Mouse (Mus musculus) embryonic stem cell, embryonic (primary cell): Measurements from ENCODE around the gene Apba1.

ENCODE experiments used
- CTCF ChIA-PET, 4 experiments: fragments of 300-600 bp in 2 of 4; fragments of 350-600 bp in 2 of 4; sonication (Branson Sonifier 250); formaldehyde crosslinking; loops; one replicate each; lab custom pipeline; 2022; ENCODE audit warnings: inconsistent platforms in 2 of 4; lab: Charles Lee
- POLR2A ChIA-PET, 4 experiments: fragments of 300-600 bp in 2 of 4; fragments of 350-600 bp in 2 of 4; sonication (Branson Sonifier 250); formaldehyde crosslinking; loops; one replicate each; lab custom pipeline; 2022; ENCODE audit warnings: antibody characterized with exemption in 4 of 4, inconsistent platforms in 1 of 4; lab: Charles Lee

Gene Apba1

DNA sequence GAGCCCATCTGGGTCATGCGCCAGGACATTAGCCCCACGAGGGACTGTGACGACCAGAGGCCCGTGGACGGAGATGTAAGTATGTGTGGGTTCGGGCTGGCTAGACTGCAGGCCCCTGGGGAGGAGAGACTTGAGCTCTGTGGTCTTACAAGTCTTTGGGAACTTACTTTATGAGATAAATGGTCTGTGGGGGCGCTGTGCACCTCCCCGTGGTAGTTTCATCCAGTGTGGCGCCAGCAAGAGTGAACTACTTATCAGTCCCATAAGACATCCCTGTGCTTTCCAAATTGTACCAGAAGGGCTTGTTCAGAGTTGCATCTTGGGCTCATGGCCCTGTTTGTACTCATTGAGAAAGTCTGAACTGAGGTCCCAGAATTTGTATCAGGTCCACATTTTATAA, 135.3 kb downstream of the Apba1 start:
- ChIA-PET POLR2A (interaction anchor here in 1 of 4 experiments (0.9 kb wide), 1 partner anchor 63 kb away, joined by 3 read pairs; no protein-coding TSS in a partner anchor), CTCF (interaction anchor here in 3 of 4 experiments (0.6 to 1.6 kb wide), 6 partner anchors 19 to 94 kb away, joined by 3 to 5 read pairs (median 3); no protein-coding TSS in a partner anchor)

DNA sequence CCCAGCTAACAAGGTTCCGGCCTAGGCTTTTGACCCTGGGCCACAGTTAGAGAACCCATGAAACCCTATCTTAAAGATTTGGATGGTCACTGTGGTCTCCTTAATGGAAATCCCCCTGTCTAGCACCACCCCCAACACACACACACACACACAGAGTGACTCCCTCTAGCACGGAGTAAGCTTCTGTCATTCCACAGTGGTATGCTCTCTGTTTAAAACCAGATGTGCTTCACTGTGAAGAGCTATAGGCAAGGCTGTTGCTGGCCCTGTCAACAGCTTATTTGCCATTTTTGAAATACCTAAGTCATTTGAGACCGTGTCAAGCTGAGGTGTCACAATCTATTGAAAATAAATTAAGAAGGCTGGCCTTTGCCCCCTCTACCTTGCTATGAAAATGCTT, 136.1 kb downstream of the Apba1 start:
- ChIA-PET CTCF (interaction anchor here in 1 of 4 experiments (0.6 kb wide), 1 partner anchor 159 kb away, joined by 3 read pairs; no protein-coding TSS in a partner anchor), POLR2A (interaction anchor here in 1 of 4 experiments (1.2 kb wide), 1 partner anchor 62 kb away, joined by 3 read pairs; no protein-coding TSS in a partner anchor)

DNA sequence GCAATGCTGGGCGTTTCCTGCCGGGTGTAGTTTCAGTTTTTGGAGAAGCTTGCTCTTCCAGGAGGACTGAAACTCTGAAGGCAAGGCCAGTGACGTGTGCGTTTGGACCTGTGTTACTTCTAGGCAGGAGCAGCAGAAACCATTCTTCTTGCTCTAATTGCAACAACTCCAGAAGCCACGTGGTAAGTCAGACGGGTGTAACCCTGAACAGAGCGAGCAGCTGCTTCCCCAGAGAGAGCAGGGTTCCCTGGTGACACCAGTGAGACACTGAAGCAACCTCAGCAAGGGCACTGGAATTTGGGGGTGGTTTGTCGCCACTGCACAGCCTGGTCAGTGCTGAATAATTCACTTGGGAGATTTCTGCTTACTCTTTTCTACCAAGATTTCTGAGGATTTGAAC, 138.2 kb downstream of the Apba1 start:
- POLR2A ChIA-PET = no interaction called here
- CTCF ChIA-PET = no interaction called here

DNA sequence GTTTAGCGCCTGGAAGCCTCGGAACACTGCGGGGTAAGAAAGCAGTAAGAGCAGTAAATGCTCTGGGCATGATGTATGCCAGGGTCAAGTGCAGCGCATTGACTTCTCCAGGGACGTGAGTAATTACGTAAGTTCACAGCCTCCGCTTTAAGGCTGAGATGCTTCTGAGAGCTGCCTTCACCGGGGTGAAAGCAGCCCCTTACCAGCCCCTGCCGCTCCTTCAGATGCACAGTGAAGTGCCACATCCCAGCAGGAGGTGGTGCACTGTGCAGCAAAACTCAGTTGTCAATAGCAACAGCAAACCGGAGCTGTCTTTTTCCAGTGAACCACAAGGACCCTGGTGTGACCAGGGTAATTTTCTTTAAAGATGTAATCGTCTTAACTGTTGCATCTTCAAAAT, 139.8 kb downstream of the Apba1 start:
- ChIA-PET POLR2A (interaction anchor here in 3 of 4 experiments (0.8 to 1.9 kb wide), 6 partner anchors 44 to 213 kb away, joined by 3 to 7 read pairs (median 3); no protein-coding TSS in a partner anchor), CTCF (interaction anchor here in 3 of 4 experiments (0.5 to 2.0 kb wide), 11 partner anchors 58 to 1164 kb away, joined by 3 to 6 read pairs (median 4); no protein-coding TSS in a partner anchor)

DNA sequence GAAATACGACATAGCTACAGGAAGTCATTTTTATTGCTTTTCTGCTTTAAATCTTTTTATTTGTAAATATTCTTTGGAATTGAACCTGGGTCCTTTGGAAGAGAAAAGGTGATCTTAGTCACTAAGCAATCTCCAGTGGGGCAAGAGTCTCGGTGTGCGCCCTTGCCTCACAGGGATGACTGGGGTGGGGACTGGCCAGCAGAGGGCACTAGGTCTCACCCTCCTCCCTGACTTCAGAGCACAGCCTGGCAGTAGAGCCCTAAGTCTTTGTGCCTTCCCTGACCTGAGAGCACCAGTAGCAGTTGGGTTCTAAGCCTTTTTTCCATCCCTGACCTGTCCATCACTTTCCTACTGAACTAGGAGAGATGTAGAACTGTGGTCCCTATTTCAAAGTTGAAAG, 142.5 kb downstream of the Apba1 start:
- CTCF ChIA-PET = no interaction called here
- POLR2A ChIA-PET = interaction anchor here in 1 of 4 experiments (0.6 kb wide), 1 partner anchor 54 kb away, joined by 3 read pairs; no protein-coding TSS in a partner anchor

DNA sequence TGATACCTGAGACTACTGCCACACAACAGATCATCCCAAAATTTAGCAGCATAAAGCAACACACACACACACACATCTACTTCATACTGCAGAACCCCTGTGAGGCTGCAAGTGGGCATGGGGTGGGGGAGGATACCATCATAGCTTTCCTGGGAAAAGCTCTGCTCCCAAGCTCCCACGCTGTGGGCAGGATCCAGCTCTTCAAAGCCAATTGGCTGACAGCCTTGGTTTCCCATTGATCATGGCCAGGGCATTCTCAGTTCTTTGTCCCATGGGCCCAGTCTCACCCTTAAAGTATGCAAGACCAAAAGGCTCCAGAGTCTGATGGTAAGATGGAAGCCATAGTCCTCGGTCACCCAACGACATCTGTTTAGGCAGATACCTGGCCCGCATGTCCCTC, 143.1 kb downstream of the Apba1 start:
- ChIA-PET POLR2A (interaction anchor here in 1 of 4 experiments (0.5 to 0.6 kb wide), 2 partner anchors 54 to 150 kb away, joined by 3 to 4 read pairs; no protein-coding TSS in a partner anchor), CTCF (no interaction called here)

DNA sequence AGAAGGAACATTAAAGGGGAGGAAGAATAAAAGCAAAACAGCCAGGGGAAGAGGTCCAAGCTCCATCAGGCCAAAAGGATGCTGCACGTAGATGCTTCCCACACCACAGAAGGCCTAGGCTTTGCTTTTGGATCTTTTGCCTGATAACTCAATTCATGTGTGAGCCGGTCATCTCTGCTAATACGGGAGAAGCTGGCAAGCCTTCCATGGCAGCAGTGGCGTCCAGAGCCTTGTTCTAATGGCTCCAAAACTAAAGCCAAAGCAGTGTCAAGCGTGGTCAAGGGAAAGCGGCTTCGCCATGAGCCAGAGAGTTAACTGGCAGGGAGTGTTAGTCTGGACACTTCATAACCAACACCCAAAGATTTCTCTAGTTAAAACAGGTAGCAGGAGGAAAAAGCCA, 144.4 kb downstream of the Apba1 start:
- POLR2A ChIA-PET = no interaction called here
- CTCF ChIA-PET = no interaction called here

DNA sequence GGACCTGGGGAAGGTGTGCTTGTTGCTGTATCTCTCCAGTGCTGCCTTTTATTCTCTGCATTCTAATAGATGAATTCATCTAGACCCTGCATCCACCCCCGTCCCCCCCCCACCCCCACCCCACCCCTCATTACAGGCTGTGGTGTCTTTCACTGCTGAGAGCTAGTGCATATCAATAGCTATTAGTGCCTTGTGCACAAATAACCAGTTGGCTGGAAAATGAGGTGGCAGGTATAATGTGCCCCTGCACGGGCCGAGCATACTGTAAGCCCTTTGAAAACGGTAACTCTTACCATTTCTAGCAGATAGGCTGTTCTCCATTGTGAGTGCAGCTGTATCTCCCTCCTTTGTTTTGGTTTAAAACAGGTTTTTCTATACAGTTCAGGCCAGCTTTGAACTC, 146.2 kb downstream of the Apba1 start:
- ChIA-PET POLR2A (interaction anchor here in 1 of 4 experiments (1.1 kb wide), 1 partner anchor 10 kb away, joined by 4 read pairs; no protein-coding TSS in a partner anchor), CTCF (interaction anchor here in 2 of 4 experiments (0.6 to 0.7 kb wide), 2 partner anchors 38 to 46 kb away, joined by 3 to 6 read pairs; no protein-coding TSS in a partner anchor)

DNA sequence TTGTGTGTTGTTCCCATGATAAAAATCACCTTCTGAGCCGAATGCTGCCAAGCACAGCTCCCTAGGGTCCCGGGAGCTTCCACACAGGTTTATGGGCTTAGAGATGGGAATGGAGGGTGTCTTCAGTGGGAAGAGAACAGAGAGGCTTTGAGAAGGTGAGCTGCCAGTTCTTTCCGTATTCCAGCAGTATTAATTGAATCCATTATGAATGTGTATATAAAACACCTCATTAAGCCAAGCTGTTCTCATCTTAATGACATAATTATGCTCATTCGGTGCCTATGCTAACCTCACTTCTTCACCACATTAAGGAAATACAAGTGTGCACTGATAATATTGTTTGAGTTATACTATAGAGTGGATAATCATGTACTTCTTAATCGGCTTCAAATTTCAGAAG, 147.1 kb downstream of the Apba1 start:
- POLR2A ChIA-PET = interaction anchor here in 1 of 4 experiments (1.1 kb wide), 1 partner anchor 10 kb away, joined by 4 read pairs; no protein-coding TSS in a partner anchor
- CTCF ChIA-PET = no interaction called here

DNA sequence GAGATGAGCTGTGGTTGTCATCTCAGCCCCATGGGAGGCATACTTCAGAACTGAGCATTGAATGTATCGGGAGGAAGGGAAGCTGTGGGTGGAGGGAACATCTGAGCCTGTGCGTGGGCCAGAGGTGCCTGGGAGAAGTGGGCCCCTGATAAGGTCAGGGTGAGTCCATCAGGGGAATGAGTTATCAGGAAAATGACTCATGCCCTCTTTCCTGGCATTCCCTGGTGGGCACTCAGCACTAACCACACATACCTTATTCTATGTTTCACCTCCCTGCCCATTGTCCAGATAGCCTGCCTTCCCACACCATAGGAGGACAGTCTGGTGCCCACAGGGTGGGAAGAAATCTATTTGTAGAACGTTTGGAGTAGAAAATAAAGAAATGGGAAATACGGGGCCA, 151.7 kb downstream of the Apba1 start:
- POLR2A ChIA-PET = interaction anchor here in 2 of 4 experiments (0.6 to 1.7 kb wide), 3 partner anchors 38 to 79 kb away, joined by 3 to 6 read pairs (median 3); no protein-coding TSS in a partner anchor

DNA sequence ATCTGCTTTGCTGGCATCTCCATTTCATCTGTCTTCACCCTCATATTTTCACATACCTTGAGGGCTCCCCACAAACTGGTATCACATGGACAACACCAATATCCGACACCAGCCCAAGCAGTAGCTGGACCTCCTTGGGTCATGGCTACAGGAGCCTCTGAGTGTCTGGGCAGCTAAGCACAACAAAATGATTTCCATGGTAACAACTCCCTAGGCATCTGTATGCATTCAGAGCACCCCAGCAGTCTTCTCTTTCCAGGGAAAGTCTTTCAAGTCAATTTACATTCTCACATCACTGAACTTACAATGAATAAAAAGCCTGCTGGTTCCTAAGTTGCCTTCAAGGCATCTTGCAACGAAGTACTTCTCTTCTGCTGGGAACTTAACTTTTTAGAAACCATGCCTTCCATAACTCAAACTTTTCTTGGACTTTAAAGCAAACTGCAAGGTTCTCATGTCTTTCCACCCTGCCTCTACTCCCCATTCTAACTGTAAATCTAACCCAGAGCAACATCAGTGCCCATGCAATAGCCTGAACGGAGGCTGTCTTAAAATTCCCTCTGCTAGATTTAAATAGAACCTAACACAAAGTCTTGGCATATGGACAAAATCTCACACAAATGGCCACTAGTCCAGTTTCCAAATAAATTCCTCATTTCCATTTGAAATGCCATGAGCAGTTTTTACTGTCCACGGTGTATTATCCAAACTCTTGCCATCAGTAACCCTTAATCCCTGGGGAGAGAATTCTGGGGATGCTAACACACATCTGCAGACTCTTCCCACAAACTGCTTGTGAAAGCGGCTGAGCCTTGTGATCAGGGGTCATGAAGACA, 160.9 kb downstream of the Apba1 start:
- POLR2A ChIA-PET = interaction anchor here in 1 of 4 experiments (1.1 to 1.4 kb wide), 2 partner anchors 18 to 20 kb away, joined by 3 read pairs; no protein-coding TSS in a partner anchor
- CTCF ChIA-PET = no interaction called here

More for the DNA sequence above, 151.7 kb downstream of the Apba1 start:
- CTCF ChIA-PET = no interaction called here

DNA sequence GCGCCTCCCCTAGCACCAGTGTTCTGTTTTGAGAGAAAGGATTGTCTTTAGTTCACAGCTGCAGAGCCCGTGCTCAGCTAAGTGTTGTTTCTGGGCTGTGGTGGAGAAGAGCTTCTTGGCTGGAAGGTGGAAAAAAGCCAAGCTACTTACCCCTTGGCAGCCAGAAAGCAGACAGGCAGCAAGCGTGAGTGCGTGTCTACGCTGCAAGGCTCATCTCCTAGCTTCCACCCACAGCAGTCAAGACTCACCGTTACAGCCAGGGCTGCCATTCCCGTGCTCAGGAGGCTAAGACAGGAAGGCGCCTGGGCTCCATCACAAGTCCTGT, 161.5 kb downstream of the Apba1 start:
- ChIA-PET POLR2A (interaction anchor here in 1 of 4 experiments (1.1 to 1.4 kb wide), 3 partner anchors 17 to 280 kb away, joined by 3 read pairs; no protein-coding TSS in a partner anchor), CTCF (no interaction called here)

DNA sequence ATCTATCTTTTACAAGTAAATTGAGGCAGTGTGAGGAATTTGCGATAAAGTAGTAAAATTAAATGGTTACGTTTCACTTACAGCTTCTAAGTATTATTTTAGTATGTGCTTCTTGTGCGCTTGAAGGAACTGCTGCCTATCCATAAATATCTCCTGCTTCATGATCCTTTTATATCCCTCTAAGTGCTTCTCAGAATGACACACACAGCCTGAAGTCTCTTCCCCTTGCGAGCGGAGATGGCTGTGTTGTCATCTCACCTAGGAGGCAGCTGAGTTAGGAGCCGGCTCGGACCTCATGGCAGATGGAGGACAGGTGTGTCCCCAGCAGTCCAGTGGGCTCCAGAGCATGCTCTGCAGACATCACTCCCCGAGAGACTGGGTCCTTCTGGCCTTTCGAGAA, 163.9 kb downstream of the Apba1 start:
- POLR2A ChIA-PET = no interaction called here
- CTCF ChIA-PET = interaction anchor here in 1 of 4 experiments (0.6 kb wide), 1 partner anchor 34 kb away, joined by 5 read pairs; no protein-coding TSS in a partner anchor

DNA sequence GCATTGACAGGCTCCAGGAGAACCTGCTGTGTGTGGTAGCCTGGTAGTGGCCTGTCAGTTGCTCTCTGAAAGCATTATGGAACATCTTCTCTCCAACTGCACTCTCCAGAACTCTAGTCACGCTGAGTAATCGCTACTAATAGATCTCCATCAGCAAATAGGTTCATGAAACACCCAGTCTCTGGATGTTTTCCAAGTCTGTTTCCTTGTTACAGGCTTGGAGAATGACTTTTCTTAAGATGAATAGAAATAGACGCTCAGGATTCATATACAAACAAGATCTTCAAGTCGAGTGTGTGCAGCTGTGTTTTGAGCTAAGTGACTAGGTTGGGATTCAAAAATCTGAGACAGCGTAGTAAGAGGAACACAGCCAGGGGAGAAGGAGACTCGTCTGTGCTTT, 165.4 kb downstream of the Apba1 start:
- POLR2A ChIA-PET = interaction anchor here in 1 of 4 experiments (0.5 kb wide), 1 partner anchor 606 kb away, joined by 3 read pairs; no protein-coding TSS in a partner anchor
- CTCF ChIA-PET = no interaction called here

DNA sequence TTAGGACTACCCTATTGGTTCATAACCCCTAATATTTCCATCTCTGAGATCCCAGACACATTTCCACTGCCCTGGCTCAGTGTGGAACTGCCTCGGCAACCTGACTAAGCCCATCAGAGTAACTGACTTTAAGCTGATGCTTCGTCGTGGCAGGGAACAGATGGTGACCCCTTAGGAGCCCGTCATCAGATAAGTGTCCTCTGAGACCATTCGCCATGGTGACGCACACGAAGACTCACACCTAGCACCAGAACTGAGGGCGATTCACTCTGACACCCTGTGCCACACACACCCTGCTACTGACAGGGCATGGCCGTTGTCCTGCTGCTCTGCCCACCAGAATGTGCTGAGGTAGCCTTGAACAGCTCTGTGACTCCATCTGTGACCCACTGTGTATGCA, 166.1 kb downstream of the Apba1 start:
- ChIA-PET CTCF (interaction anchor here in 1 of 4 experiments (0.6 kb wide), 1 partner anchor 348 kb away, joined by 3 read pairs; no protein-coding TSS in a partner anchor), POLR2A (no interaction called here)

DNA sequence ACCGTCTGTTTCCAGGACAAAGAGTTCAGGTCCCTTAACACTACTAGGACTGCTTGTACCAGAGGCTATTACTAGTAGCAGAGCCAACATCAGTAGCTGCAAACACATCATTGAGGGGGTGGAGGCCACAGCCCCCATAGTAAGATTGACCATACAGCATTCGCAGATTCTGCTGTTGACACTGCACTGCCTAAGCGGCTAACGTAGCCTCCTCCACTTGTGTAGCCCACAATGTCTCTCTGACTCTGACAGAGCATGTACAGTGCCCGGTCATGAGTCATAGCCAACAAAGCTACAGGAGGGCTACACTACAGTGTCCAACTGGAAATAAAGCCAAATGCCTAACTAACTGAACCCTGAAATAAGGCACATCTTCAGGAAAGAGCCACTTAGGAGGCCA, 166.9 kb downstream of the Apba1 start:
- CTCF ChIA-PET = no interaction called here
- POLR2A ChIA-PET = no interaction called here

DNA sequence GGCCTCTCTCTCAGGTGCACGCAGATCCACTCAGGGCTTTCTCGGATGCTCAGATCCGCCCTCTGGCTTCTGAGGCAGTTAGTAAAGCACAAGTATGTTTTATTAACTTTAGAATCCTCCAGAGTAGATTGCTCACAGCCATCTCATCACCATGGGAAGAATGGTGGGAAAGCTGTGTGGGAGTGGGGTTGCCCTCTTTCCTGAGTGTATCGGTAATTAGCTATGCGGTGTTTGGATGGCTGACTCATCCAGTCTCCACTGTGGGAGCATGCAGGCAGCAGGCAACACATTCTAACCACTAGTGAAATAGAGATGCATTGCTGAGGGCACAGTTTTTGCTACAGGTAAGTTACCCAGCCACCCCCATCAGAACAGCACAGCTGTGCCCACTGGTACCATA, 172.1 kb downstream of the Apba1 start:
- ChIA-PET POLR2A (no interaction called here), CTCF (interaction anchor here in 1 of 4 experiments (1.0 kb wide), 1 partner anchor 172 kb away, joined by 4 read pairs; the partner anchor contains the start of gene Apba1)

DNA sequence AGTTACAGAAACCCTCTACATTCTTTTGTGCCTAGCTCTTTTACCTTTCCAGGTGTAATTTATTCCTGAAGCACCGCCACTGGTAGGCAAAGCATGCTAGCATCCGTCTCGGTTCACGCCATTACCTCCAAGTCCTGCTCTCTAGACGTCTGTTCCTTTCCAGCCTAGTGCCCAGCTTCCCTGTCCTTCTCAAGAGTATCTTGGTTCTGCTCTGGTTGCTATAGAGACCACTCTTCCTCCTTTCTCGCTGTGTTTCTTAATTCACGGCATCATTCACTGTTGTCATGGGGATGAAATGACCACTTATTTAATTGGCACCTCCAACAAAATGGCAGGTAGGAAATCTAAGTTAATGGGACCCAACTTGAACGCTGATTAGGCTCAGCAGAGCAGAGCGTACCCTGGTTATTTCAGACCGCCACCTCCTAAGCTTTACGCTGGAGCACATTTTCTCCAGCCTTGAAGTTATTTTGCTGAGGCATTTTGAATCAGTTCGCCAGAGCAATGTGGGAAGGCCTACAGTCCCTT, 182.8 kb downstream of the Apba1 start:
- POLR2A ChIA-PET = interaction anchor here in 3 of 4 experiments (0.7 to 1.9 kb wide), 4 partner anchors 11 to 22 kb away, joined by 3 to 10 read pairs (median 5); no protein-coding TSS in a partner anchor
- CTCF ChIA-PET = no interaction called here

DNA sequence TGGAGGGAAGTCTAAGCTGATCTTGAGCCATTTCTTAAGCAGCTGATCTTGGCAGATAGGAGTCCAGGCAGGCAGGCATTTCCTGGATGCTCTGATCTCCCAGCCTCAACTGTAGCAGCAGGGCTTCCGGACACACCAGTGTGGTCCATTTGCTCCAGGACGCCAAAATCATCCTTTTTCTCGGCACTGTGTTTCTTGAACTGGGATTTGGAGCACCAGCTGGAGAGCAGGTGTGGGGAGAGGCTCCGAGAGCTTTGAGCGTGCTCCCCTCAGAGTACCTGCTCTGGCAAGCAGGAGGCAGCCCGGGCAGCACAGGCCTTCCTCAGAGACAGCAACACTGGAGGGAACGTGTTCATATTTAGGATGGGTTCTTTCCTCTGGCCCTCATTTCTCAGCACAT, 184.2 kb downstream of the Apba1 start:
- POLR2A ChIA-PET = interaction anchor here in 2 of 4 experiments (0.8 to 1.8 kb wide), 5 partner anchors 9 to 44 kb away, joined by 3 to 9 read pairs (median 3); no protein-coding TSS in a partner anchor
- CTCF ChIA-PET = interaction anchor here in 1 of 4 experiments (0.6 kb wide), 1 partner anchor 316 kb away, joined by 5 read pairs; no protein-coding TSS in a partner anchor
